Mouse (Mus musculus) 3134 (cell line): ENCODE results near the gene Tcerg1l.

Experiments
- DNase-seq: peaks from one replicate; pipeline ENCODE4 v3.0.0-alpha.2; 2011; ENCODE audit warnings: low spot score; ENCODE audit not compliant: insufficient read length; ENCODE audit errors: extremely low read depth

Tcerg1l gene

GRCm38 (mm10) chr7:138397485-138398181, at the start of gene Tcerg1l:
Gene Tcerg1l (minus strand): TSS chr7:138397730.
- DNase-seq = no peak

- no peak for DNase-seq
Measured at GRCm38 (mm10) chr7:138442096-138442495, 44.6 kb upstream of the Tcerg1l start.

- no peak for DNase-seq
Measured at GRCm38 (mm10) chr7:138432541-138432940, 35.0 kb upstream of the Tcerg1l start.

GRCm38 (mm10) chr7:138431456-138431855, 33.9 kb upstream of the Tcerg1l start:
- no peak for DNase-seq

DNA sequence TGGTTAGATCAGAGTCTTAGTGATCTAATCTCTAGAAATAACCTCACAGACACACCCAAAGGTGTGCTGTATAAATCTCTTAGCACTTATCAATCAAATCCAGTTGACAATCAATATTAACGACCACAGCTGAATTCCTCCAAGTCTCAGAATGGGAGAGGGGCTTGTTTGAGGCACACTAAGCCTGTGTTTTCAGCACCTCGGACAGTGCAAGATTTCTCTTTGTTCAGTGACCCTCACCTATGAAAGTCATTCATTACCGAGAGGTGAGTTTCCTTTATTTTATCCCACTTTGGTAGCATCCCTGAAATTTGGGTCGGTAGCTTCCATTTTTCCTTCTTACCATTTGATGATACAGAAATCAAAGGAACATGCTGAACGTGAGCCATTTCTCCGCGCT, 32.4 kb upstream of the Tcerg1l start:
- no peak for DNase-seq

DNA sequence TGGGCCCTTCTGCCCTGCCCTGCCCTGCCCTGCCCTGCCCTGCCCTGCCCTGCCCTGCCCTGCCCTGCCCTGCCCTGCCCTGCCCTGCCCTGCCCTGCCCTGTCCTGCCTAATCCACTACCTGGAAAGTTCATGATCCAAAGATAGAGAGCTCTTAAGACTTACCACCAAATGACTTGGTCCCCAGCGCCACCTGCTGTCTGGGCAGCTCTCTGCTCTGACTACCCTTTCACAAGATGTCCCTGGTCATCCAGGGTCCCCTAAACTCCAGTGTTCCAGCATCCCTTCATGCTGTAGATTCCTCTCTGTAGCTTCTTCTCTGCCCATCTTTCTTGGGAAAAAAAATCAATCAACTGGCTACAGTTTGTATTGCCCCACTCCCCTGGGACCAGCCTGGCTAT, 31.3 kb upstream of the Tcerg1l start:
- DNase-seq = no peak

DNA sequence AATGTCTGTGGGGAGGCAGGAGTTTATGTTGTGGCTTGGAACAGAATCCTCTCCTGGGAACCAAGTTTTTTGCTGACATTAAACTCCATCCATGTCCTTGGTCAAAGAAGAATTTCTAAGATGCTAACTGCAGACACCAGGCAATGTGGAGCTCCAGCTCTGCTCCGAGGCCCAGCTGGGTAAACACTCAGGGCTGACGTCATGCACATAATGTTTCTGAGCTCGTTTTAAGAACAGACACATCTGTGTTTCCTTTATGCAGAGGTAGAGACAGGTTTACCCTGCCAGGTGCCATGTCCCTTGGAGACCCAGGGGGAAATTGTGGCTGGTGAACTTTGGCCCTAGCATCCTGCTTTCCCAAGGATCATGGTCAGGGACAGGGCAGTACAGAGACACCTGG, 29.9 kb upstream of the Tcerg1l start:
- no peak for DNase-seq

DNA sequence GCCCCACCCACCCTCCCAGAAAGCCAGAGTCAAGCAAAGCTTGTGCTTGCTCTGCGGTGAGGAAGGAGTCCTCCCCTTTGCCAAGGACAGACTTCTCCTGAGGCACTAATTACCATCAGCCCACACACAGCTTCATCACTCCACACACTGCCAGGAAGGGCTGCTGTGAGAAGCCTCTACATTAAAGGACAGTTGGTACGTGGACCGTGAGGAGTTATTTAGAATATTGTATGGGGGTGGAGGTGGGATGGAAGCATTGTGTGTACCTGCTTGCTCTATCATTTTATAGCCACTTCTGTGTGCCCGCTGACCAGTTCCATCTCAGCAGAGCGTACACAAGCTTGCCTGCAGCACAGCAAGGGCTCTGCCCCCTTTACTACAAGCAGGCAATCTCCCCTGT, 16.0 kb upstream of the Tcerg1l start:
- DNase-seq = no peak

- no peak for DNase-seq
Measured at GRCm38 (mm10) chr7:138401641-138402040, 4.1 kb upstream of the Tcerg1l start.

DNA sequence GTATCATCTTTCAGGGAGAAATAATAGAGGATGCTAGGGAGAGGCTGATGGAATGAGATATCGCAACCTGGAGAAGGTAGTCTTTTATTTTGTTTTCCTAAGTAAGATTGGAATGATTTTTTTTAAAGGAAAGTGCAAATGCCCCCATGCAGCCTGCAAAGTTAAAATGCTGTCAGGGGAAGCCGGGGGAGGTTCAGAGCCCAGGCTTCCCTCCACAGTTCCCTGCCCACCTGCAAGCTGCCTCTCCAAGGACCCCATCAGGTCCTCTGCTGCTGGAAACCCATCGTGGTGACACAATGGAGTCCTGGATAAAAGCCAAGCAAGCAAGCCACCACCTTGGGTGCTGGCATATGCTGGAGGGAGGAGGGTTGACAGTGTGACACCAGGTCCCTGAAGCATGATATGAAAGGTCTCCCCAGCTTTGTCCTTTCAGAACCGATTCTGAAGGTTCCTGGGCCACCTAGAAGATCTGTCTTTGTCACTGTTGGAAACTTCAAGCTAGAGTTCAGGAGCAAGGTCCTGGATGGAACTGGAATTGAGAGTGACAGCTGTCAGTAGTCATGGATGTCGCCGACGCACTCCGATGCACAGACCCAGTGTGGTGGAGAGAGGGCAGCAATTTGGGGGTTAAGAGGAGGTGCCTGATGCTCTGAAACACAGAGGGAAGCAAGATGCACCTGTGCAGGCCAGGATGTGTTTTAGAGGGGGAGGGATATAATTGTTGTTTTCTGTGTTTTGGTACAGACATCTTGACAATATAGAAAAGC, 3.2 kb upstream of the Tcerg1l start:
- no peak for DNase-seq

DNA sequence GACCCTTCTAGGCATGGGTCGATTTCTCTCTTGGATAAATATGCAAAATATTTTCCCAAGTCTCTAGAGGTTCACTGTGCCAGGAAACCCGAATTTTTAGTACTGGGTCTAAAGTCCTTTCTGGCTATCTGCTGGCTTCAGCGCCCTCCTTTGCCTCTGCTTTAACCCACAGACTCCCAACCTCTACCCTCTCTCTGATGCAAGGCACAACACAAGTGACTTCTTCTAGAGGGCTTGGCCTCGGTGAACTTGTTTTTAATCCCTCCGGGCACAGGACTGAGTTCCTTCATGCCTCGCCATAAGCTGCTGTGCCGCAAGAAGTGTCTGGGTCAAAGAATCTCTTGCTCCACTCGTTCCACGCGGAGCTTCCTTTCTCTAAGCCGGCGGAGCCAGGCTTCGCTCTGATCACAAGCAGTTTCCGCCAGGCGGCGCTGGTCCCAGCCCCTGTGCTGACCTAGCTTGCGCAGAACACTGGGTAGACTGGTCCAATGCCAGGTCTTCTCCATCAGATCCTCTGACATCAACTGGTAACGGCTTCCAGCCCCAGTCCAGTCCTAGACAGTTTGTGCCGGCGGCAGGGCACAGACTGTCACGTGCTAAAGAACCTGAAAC, 758 bp upstream of the Tcerg1l start:
- no peak for DNase-seq

- DNase-seq = no peak
Measured at GRCm38 (mm10) chr7:138396863-138397484, 556 bp downstream of the Tcerg1l start.

- DNase-seq = no peak
Measured at GRCm38 (mm10) chr7:138396109-138396862, 1.2 kb downstream of the Tcerg1l start.

- no peak for DNase-seq
Measured at GRCm38 (mm10) chr7:138389941-138390340, 7.6 kb downstream of the Tcerg1l start.

GRCm38 (mm10) chr7:138389071-138389470, 8.5 kb downstream of the Tcerg1l start:
- no peak for DNase-seq

DNA sequence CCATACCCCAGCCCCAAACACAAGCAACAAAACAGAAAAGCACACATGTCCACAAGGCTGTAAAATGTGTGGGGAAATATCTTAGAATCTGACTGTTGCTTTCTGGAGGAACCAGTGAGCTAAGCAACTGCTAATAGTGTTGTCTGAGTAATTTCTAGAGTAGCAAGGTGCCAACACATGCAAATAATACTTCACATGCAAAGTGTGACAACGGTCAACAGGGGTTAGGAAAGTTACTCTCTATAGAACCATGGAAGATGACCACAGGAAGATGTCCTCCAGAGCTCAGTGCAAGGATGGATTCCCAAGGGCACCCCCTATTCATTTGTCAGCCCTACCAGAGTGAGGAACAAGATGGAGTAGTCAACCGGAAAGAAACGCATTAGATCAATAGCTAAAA, 18.3 kb downstream of the Tcerg1l start:
- DNase-seq = no peak

DNA sequence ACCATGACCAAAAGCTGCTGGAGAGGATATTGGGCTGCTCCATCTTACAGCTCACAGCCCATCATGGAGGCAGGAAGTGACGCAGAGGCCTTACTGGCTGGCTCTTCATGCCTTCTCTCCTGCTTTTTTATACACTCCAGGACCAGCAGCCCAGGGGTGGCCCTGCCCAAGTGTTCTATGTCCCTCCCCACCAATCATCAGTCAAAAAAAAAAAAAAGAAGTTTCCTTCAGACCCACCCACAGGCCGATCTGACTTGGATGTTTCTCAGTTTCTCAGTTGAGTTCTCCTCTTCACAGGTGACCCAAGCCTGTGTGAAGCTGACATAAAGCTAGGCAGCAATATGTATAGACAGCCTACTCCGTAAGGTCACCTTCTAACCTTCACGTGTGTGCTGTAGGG, 19.0 kb downstream of the Tcerg1l start:
- DNase-seq = no peak

- DNase-seq = no peak
Measured at GRCm38 (mm10) chr7:138375573-138375972, 22.0 kb downstream of the Tcerg1l start.

GRCm38 (mm10) chr7:138374376-138374775, 23.2 kb downstream of the Tcerg1l start:
- no peak for DNase-seq

GRCm38 (mm10) chr7:138373530-138373929, 24.0 kb downstream of the Tcerg1l start:
- DNase-seq = no peak

GRCm38 (mm10) chr7:138367570-138367969, 30.0 kb downstream of the Tcerg1l start:
- DNase-seq = no peak
